Mouse (Mus musculus): ENCODE measurements around the gene AU021092. TPM values are rescaled to one million over a fixed set of nuclear protein-coding genes. Genes with fewer than 3 reads are reported as not detected.

Gene AU021092
- polyA plus RNA-seq (2016; fragmentation: Nextera tagmentation; extraction: Ambion mirVana), result 0.43 and 0.57 TPM in 2 replicates

DNA sequence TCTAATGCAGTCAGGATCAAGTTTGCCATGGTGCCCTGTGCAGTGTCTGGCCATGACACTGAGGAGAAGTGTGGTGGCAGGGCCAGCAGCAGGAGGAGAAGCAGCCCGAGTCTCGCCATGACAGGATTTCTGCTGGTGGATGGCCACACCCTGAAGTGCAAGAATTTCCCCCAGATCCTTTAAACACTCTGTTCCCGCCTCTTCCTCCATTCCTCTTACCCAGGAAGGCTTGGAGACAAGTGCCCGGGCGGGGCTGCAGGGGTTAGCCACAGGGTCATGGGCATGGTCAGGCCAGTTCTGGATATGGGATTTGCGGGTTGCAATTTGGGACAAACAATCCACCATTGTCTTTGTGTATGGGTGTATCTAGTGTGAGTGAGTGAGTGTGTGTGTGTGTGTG is at the start of gene AU021092:
TSS of gene AU021092 (minus strand) at position 160 of the 400 bp plus-strand sequence.
- no peak for ATAC-seq
- H3K4me1 ChIP-seq, result no peaks in the 10 kb centered on the region
- H3K9me3 ChIP-seq (replicated peaks), result no peaks in the 10 kb centered on the region
- H3K9ac ChIP-seq, result no peak within 1 kb of the TSS
- H3K4me2 ChIP-seq, result no peak within 1 kb of the TSS
- H3K4me3 ChIP-seq, result no peak within 1 kb of the TSS
- H3K36me3 ChIP-seq, result no peaks in the 10 kb centered on the region
- peaks cover 20% of the 10 kb centered on the region for H3K27me3 ChIP-seq (replicated peaks)
- H3K27ac ChIP-seq, result no peak within 1 kb of the TSS
- WGBS (ENCODE audit: insufficient replicate concordance), result 55% methylated on average over 6 of the region's 6 CpGs

DNA sequence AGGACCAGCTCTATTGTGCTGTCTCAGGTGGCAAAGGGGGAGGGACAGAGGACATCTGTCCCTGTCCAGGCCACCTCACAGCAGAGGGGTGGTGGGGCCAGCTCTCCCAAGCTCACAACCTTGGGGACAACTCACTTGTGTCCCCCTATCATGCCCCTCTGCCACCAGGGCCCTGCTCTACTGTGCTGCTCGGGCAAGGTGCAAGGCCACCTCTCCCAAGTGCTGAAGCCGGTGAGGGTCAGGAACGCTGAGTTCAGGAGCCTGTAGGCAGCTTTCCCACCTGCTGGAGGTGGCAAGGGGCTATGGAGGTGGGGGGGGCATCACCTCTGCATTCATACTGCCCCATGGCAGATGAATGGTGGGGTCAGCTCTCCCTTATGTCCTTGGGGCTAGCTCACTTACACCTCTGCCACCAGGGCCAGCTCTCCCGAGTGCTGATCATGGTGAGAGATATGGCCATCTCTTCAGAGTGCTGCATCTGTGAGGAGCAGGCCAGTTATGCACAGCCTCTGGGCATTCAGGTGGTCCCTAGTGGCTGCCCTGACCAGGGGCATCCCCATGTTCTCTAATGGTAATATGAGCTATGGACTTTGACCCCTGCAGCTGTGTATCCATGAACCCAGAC is 49.4 kb upstream of the AU021092 start:
- ATAC-seq, result 0 out of 2 replicates have a peak, but pooled peaks have one; percentile 27
- 63% methylated on average over 4 of the region's 4 CpGs for WGBS (ENCODE audit: insufficient replicate concordance)
- Histone ChIP-seq H3K4me1 (no peaks in the 10 kb centered on the region), H3K4me2 (no peak overlapping the region), H3K9ac (no peak overlapping the region), H3K36me3 (no peaks in the 10 kb centered on the region), H3K9me3 (replicated peaks) (no peaks in the 10 kb centered on the region), H3K27me3 (replicated peaks) (no peaks in the 10 kb centered on the region), H3K27ac (no peak overlapping the region), H3K4me3 (no peak overlapping the region)

DNA sequence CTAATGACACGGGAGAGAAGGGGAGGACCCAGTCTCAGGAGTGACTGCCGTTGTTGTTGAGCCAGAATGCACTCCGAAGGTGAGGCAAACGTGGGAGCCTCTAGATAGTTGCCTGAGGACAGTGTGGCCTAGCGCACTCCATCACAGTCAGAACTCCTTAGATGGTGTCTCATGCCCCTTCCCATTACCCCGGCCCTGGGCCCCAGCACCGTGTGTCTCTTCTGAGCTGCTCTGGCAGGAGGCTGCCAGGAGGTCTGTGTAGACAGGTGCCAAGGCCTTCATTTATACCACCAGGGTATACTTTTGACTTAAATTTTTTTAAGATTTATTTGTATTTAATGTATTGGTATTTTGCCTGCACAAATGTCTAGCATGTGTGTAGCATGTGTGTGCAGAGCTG is 41.8 kb upstream of the AU021092 start:
- no peak overlapping the region for H3K27ac ChIP-seq
- H3K9me3 ChIP-seq (replicated peaks), result no peaks in the 10 kb centered on the region

DNA sequence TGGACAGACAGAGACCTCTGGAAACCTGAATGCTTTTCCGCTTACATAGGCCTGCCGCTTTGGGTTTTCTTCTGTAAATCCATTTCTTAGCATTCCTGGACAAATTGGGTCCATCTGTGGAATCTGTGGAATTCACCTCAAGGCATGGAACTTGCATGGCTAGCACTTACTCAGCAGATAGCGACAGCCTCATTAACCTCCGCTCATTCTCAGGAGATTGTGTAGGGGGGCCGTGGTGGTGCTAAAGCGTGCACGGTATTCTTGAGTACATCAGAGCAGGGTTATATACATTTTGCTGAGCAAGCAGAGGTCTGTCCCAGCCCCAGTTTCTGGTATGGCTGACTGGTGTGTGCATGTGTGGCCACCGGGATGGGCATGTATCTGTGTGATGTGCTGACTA is 41.1 kb upstream of the AU021092 start:
- Histone ChIP-seq H3K9ac (no peak overlapping the region), H3K4me3 (no peak overlapping the region), H3K27me3 (replicated peaks) (no peaks in the 10 kb centered on the region), H3K4me1 (no peaks in the 10 kb centered on the region), H3K9me3 (replicated peaks) (no peaks in the 10 kb centered on the region), H3K27ac (no peak overlapping the region), H3K36me3 (no peaks in the 10 kb centered on the region), H3K4me2 (no peak overlapping the region)
- WGBS (ENCODE audit: insufficient replicate concordance), result 72% methylated on average over 8 of the region's 8 CpGs
- no peak for ATAC-seq

More for the DNA sequence above, 41.8 kb upstream of the AU021092 start:
- no peak for ATAC-seq
- H3K4me3 ChIP-seq, result no peak overlapping the region
- H3K27me3 ChIP-seq (replicated peaks), result no peaks in the 10 kb centered on the region
- no peaks in the 10 kb centered on the region for H3K36me3 ChIP-seq
- H3K9ac ChIP-seq, result no peak overlapping the region
- 72% methylated on average over 7 of the region's 7 CpGs for WGBS (ENCODE audit: insufficient replicate concordance)
- H3K4me2 ChIP-seq, result no peak overlapping the region
- H3K4me1 ChIP-seq, result no peaks in the 10 kb centered on the region

DNA sequence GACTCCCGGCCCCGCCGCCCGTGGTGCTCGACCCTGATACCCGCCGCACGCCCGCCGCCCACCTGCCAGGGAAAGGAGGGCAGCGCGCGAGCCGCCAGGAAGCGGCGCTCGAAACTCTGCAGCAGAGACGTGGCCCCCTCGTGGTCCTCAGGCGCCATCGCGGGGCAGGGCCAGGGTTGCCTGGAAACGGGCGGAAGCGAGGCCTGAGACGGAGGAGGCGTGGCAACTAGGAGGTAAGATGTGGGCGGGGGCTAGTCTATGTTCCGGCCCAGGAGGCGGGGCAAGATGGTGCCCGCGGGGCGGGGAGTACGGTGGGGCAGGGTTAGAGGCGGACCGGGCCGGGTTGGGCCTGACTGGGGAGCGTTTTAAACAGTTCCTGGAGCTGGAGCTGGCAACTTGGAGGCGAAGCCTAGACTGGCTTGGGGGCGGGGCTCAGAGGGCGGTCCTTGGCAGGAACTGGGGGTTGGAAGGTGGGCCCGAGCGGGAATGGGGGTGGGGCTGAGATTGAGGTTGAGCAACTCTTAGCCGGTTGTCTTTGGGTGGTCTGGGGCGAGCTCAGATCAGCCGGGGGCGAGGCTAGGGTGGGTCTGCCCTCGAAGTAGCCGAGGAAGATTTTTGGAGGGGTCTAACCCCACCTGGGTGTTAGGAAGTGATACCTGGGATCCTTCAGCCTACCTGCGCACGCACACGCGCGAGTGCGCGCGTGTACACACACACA is 33.8 kb upstream of the AU021092 start, which contains the start of gene Eef2kmt:
TSS of gene Eef2kmt (minus strand) at position 205 of the 718 bp plus-strand sequence.
- Histone ChIP-seq H3K9ac (peak within 1 kb of the TSS; percentile 79), H3K4me1 (peaks cover 28% of the 10 kb centered on the region), H3K27me3 (replicated peaks) (no peaks in the 10 kb centered on the region), H3K9me3 (replicated peaks) (no peaks in the 10 kb centered on the region), H3K36me3 (peaks cover 17% of the 10 kb centered on the region), H3K27ac (peak within 1 kb of the TSS; percentile 73), H3K4me2 (peak within 1 kb of the TSS; percentile 96), H3K4me3 (peak within 1 kb of the TSS; percentile 76)
- ATAC-seq, result peak; percentile 93
- 2% methylated on average over 57 of the region's 57 CpGs for WGBS (ENCODE audit: insufficient replicate concordance)

DNA sequence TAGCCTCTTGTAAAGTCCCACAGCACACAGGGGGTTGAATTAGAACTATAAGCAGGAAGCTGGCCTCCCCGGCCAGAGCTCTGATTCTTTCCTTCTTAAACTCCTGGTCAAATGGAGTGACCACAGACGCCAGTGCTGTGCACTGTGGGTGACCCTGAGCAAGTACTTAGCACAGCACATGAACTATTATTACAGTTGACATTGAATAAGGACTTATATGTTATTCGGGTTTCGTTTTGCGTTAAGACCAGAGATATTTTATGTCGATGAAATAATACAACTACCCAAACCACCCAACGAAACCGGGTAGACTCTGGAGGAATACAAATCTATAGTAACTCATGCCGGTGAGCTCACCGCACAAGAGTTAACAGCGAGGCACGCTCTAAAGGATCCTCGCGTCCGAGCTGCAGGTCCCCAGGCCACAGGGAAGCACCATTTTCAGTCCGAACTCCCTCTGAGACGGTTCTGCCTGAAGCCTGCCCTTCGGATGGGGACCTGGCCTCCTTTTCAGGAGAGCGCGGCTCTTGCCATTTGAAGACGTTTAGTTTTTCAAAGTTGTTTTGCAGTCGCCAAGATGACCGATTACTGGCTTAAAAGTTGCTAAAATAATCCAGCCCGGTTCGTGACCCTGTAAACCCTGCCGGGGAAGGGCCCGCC is 33.1 kb upstream of the AU021092 start:
- no peaks in the 10 kb centered on the region for H3K27me3 ChIP-seq (replicated peaks)
- H3K4me1 ChIP-seq, result peaks cover 28% of the 10 kb centered on the region
- no peak; the same call in 1 of the 2 replicates for ATAC-seq
- H3K9me3 ChIP-seq (replicated peaks), result no peaks in the 10 kb centered on the region
- WGBS (ENCODE audit: insufficient replicate concordance), result 1% methylated on average over 27 of the region's 27 CpGs
- peak overlapping the region; percentile 73 for H3K27ac ChIP-seq
- peaks cover 24% of the 10 kb centered on the region for H3K36me3 ChIP-seq
- peak overlapping the region; percentile 76 for H3K4me3 ChIP-seq
- peak overlapping the region; percentile 79 for H3K9ac ChIP-seq
- H3K4me2 ChIP-seq, result peak overlapping the region; percentile 96

DNA sequence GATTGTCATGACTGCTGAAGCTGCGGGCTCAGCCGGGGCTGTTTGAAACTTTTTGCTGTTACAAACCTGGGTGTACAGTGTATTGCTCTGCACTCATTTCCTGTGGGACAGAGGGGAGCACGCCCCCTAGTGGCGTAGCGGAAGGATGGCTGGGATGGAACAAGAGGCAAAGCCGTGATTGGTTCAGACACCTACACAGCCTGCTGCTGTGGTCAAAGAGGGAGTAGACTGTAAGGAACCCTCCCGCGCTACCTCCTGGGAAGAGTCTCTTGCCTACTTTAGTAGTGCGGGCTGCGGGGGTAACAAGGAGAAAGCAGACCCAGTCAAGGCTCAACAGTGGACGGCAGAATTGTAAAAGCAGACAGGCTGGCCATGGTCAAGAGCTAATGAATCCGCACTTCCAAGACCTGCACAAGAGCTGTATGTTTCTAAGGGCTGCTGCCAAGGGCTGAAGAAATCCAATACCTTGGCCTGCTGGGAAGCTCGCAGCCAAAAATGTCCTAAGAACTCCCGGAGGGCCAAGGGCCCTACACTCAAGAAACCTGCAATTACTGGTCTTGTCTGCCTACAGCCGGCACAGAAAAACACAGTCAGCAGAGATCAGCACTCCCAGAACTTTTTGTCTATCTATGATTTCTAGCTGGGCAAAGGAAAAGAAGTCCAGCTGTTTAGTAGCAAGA is 32.4 kb upstream of the AU021092 start:
- Histone ChIP-seq H3K4me1 (peaks cover 28% of the 10 kb centered on the region), H3K4me2 (peak overlapping the region; percentile 96), H3K27me3 (replicated peaks) (no peaks in the 10 kb centered on the region), H3K4me3 (peak overlapping the region; percentile 76), H3K27ac (peak overlapping the region; percentile 73), H3K9me3 (replicated peaks) (no peaks in the 10 kb centered on the region), H3K9ac (peak overlapping the region; percentile 79), H3K36me3 (peaks cover 31% of the 10 kb centered on the region)
- WGBS (ENCODE audit: insufficient replicate concordance), result 5% methylated on average over 15 of the region's 15 CpGs
- peak; percentile 70 for ATAC-seq

DNA sequence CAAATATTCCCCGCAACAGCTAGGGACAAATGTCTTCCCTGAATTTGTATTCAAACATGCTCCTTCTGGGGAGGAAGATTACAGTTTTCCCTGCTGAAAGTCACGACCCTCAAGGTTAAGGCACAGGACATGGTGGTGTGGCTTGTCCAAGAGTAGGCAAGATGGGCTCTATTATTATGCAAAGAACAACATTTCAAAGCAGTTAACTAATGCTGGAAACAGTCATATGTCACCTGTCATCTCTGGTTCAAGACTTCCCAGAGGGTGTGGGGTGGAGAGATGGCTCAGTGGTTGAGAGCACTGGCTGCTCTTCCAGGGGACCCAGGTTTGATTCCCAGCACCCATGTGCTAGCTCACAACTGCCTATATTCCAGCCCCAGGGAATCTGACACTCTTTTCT is 30.2 kb upstream of the AU021092 start:
- Histone ChIP-seq H3K9me3 (replicated peaks) (no peaks in the 10 kb centered on the region), H3K27me3 (replicated peaks) (no peaks in the 10 kb centered on the region), H3K4me1 (peaks cover 28% of the 10 kb centered on the region), H3K4me2 (no peak overlapping the region), H3K9ac (no peak overlapping the region), H3K27ac (no peak overlapping the region), H3K4me3 (no peak overlapping the region), H3K36me3 (peaks cover 53% of the 10 kb centered on the region)
- ATAC-seq, result no peak
- 82% methylated on average over 2 of the region's 2 CpGs for WGBS (ENCODE audit: insufficient replicate concordance)

DNA sequence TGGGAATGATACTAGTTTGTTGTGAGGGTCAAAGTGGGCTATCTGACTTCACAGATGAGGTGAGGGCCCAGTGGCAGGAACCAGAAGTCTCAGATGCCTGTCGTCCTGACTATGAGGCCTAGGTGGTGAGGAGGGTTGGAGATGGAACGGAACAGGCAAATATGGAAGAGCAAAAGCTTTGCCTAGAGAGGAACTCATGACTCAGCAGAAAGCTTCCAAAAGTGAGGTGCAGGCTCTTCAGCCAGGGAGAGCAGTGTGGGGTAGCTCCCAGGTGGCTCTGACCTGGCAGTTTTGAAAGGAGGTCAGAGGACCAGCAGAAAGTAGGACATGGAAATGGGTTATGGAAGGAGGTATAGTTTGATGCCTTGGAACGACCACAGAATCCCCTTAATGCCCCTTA is 28.8 kb upstream of the AU021092 start:
- Histone ChIP-seq H3K4me3 (no peak overlapping the region), H3K9ac (no peak overlapping the region), H3K36me3 (peaks cover 65% of the 10 kb centered on the region), H3K4me2 (no peak overlapping the region), H3K9me3 (replicated peaks) (no peaks in the 10 kb centered on the region), H3K4me1 (peaks cover 20% of the 10 kb centered on the region), H3K27ac (no peak overlapping the region), H3K27me3 (replicated peaks) (no peaks in the 10 kb centered on the region)
- WGBS (ENCODE audit: insufficient replicate concordance), result 69% methylated on average over 3 of the region's 3 CpGs
- no peak for ATAC-seq

DNA sequence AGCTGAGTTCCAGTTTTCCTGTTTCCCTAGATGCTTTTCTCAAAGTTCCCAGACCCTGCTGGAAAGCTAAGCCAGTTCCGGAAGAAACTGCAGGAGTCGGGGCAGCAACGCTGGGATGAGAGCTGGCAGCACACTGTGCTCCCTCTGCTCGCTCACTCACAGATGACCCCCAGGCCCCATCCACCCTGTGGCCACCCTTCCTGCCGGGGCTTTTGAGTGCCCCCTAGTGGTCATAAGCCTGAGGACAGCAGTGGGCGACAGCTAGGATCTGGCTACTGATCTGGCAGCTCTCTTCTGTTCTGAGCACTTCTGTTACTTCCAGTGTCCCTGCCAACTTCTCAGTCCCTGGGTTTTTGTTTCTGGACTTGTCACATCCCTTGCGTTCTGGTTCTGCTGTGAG is 22.3 kb upstream of the AU021092 start:
- no peaks in the 10 kb centered on the region for H3K27me3 ChIP-seq (replicated peaks)
- no peak overlapping the region for H3K4me3 ChIP-seq
- H3K4me1 ChIP-seq, result no peaks in the 10 kb centered on the region
- no peaks in the 10 kb centered on the region for H3K9me3 ChIP-seq (replicated peaks)
- ATAC-seq, result peak; percentile 54; the same call in 1 of the 2 replicates
- H3K4me2 ChIP-seq, result no peak overlapping the region
- H3K9ac ChIP-seq, result no peak overlapping the region
- no peak overlapping the region for H3K27ac ChIP-seq
- H3K36me3 ChIP-seq, result peaks cover 91% of the 10 kb centered on the region
- 41% methylated on average over 7 of the region's 7 CpGs for WGBS (ENCODE audit: insufficient replicate concordance)

DNA sequence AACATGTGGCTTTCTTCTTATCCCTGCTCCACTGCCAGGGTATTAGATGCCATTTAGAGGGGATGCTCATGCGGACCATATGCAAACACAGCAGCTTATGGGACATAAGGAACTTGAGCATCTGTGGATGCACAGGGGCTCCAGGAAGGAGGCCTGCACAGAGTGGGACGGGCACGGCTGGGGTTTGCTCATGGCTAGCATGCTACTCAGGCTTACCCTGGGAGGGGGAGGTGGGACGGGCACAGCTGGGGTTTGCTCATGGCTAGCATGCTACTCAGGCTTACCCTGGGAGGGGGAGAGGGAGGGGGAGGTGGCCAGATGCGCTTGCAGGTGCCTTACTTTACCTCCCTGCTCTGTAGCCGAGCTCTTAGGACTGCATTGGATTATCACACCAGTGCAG is 20.8 kb upstream of the AU021092 start:
- Histone ChIP-seq H3K4me1 (no peaks in the 10 kb centered on the region), H3K9me3 (replicated peaks) (no peaks in the 10 kb centered on the region), H3K36me3 (peaks cover 89% of the 10 kb centered on the region), H3K27me3 (replicated peaks) (no peaks in the 10 kb centered on the region), H3K4me2 (no peak overlapping the region), H3K27ac (no peak overlapping the region), H3K4me3 (no peak overlapping the region), H3K9ac (no peak overlapping the region)
- no peak for ATAC-seq
- 76% methylated on average over 6 of the region's 6 CpGs for WGBS (ENCODE audit: insufficient replicate concordance)

Measured in liver, embryonic 12.5 days (tissue).